Mouse (Mus musculus): Measurements from ENCODE around the gene Spats1. TPM values are rescaled to one million over a fixed set of nuclear protein-coding genes. Genes with fewer than 3 reads are reported as not detected.

Gene Spats1
- total RNA-seq, 2 experiments from 2014 or later = 4.8 TPM

- TF ChIP-seq CTCF (conservative IDR thresholded peaks at IDR 0.05) = no peak
- DNase-seq (ENCODE audit: low spot score in 2 of 2) = no peak
These were observed 66.5 kb downstream of the Spats1 start for GRCm38 (mm10) chr17:45408719-45409118.

GRCm38 (mm10) chr17:45406281-45406680 lies 68.9 kb downstream of the Spats1 start:
- DNase-seq (ENCODE audit: low spot score in 2 of 2) = no peak
- peak; percentile 58 for TF ChIP-seq CTCF (conservative IDR thresholded peaks at IDR 0.05)
- Histone ChIP-seq H3K4me3 (no peak overlapping the region), H3K27ac (no peak overlapping the region)

More at GRCm38 (mm10) chr17:45408719-45409118, 66.5 kb downstream of the Spats1 start:
- Histone ChIP-seq H3K4me3 (no peak overlapping the region), H3K27ac (no peak overlapping the region)

GRCm38 (mm10) chr17:45403207-45403606 lies 72.0 kb downstream of the Spats1 start:
- TF ChIP-seq CTCF (conservative IDR thresholded peaks at IDR 0.05) = peak; percentile 92
- Histone ChIP-seq H3K27ac (no peak overlapping the region), H3K4me3 (no peak overlapping the region)
- DNase-seq (ENCODE audit: low spot score in 2 of 2) = peak; percentile 63 to 79

GRCm38 (mm10) chr17:45402601-45403000 lies 72.6 kb downstream of the Spats1 start:
- Histone ChIP-seq H3K27ac (no peak overlapping the region), H3K4me3 (no peak overlapping the region)
- no peak for DNase-seq (ENCODE audit: low spot score in 2 of 2)
- no peak for TF ChIP-seq CTCF (conservative IDR thresholded peaks at IDR 0.05)

- no peak for TF ChIP-seq CTCF (conservative IDR thresholded peaks at IDR 0.05)
- no peak for DNase-seq (ENCODE audit: low spot score in 2 of 2)
- Histone ChIP-seq H3K4me3 (no peak overlapping the region), H3K27ac (no peak overlapping the region)
These were observed 73.1 kb downstream of the Spats1 start for GRCm38 (mm10) chr17:45402126-45402525.

- H3K27ac ChIP-seq = no peak overlapping the region
- no peak for TF ChIP-seq CTCF (conservative IDR thresholded peaks at IDR 0.05)
- DNase-seq (ENCODE audit: low spot score in 2 of 2) = peak in 1 of 2 experiments; percentile 14
- H3K4me3 ChIP-seq = no peak overlapping the region
These were observed 73.9 kb downstream of the Spats1 start for GRCm38 (mm10) chr17:45401126-45401905.

- DNase-seq (ENCODE audit: low spot score in 2 of 2) = no peak
- Histone ChIP-seq H3K4me3 (no peak overlapping the region), H3K27ac (no peak overlapping the region)
- TF ChIP-seq CTCF (conservative IDR thresholded peaks at IDR 0.05) = no peak
These were observed 77.2 kb downstream of the Spats1 start for GRCm38 (mm10) chr17:45398021-45398420.

GRCm38 (mm10) chr17:45397541-45397940 lies 77.7 kb downstream of the Spats1 start:
- H3K27ac ChIP-seq = no peak overlapping the region

GRCm38 (mm10) chr17:45394612-45395011 lies 80.6 kb downstream of the Spats1 start:
- DNase-seq (ENCODE audit: low spot score in 2 of 2) = no peak
- H3K4me3 ChIP-seq = no peak overlapping the region
- TF ChIP-seq CTCF (conservative IDR thresholded peaks at IDR 0.05) = no peak

More at GRCm38 (mm10) chr17:45397541-45397940, 77.7 kb downstream of the Spats1 start:
- H3K4me3 ChIP-seq = no peak overlapping the region
- no peak for DNase-seq (ENCODE audit: low spot score in 2 of 2)
- TF ChIP-seq CTCF (conservative IDR thresholded peaks at IDR 0.05) = peak; percentile 61

GRCm38 (mm10) chr17:45393765-45394164 lies 81.5 kb downstream of the Spats1 start:
- no peak for DNase-seq (ENCODE audit: low spot score in 2 of 2)
- no peak overlapping the region for H3K4me3 ChIP-seq
- no peak for TF ChIP-seq CTCF (conservative IDR thresholded peaks at IDR 0.05)
- H3K27ac ChIP-seq = no peak overlapping the region

More at GRCm38 (mm10) chr17:45394612-45395011, 80.6 kb downstream of the Spats1 start:
- no peak overlapping the region for H3K27ac ChIP-seq

Other genes with a start within 250 kb of the Spats1 start
- 10 to 100 TPM; 55.7 to 57.5 TPM for gene Cdc5l, start 41.7 kb downstream of the Spats1 start, total RNA-seq (2021)
- gene Aars2, start 31.4 kb upstream of the Spats1 start, total RNA-seq (2021) = 10 to 100 TPM; 25.2 to 26.3 TPM
- gene Tcte1, start 48.0 kb upstream of the Spats1 start, total RNA-seq (2021) = 1 to 10 TPM in 1 of 2 experiments, under 1 TPM in 1; 0.56 to 1.0 TPM
- gene Tmem151b, start 74.3 kb upstream of the Spats1 start, total RNA-seq (2021) = 100 to 1,000 TPM; 106 to 112 TPM
- 1 to 10 TPM; 2.6 to 2.7 TPM for gene Nfkbie, start 80.3 kb upstream of the Spats1 start, total RNA-seq (2021)
- gene Slc35b2, start 88.5 kb upstream of the Spats1 start, total RNA-seq (2021) = 10 to 100 TPM; 31.1 to 31.8 TPM
- gene Hsp90ab1, start 97.9 kb upstream of the Spats1 start, total RNA-seq (2021) = 1,000 to 10,000 TPM; 1,695 to 1,765 TPM
- gene Slc29a1, start 124.2 kb upstream of the Spats1 start, total RNA-seq (2021) = 10 to 100 TPM; 21.1 to 23.0 TPM
- not detected for gene Mymx, start 126.7 kb upstream of the Spats1 start, total RNA-seq (2021)
- gene Capn11, start 183.9 kb upstream of the Spats1 start, total RNA-seq (2021) = under 1 TPM; 0.28 to 0.44 TPM
- gene Mrpl14, start 210.9 kb upstream of the Spats1 start, total RNA-seq (2021) = 10 to 100 TPM; 34.8 to 43.5 TPM
- 100 to 1,000 TPM; 165 to 176 TPM for gene Tmem63b, start 211.5 kb upstream of the Spats1 start, total RNA-seq (2021)